Mouse (Mus musculus) olfactory bulb, adult 2 months (tissue): Measurements from ENCODE around the gene Capns2. TPM values are rescaled to one million over a fixed set of nuclear protein-coding genes. Genes with fewer than 3 reads are reported as not detected.
"Not testable (repeated sequence)": the region's sequence is repeated elsewhere in the genome, so short reads cannot be mapped to it uniquely, and the experiment has no call there.

ENCODE experiments used
- H3K27ac ChIP-seq: fragments of 200-500 bp; 2 replicates; pipeline ENCODE4 v1.5.1; 2012; ENCODE audit warnings: low read depth, low read length; ENCODE audit not compliant: insufficient read depth
- H3K4me1 ChIP-seq: fragments of 200-500 bp; 2 replicates; pipeline ENCODE4 v1.6.1; 2012; ENCODE audit warnings: low read length; ENCODE audit not compliant: control insufficient read depth, insufficient read depth
- H3K4me3 ChIP-seq: fragments of 200-500 bp; 2 replicates; pipeline ENCODE4 v1.5.1; 2012; ENCODE audit warnings: mild to moderate bottlenecking, low read depth, low read length, moderate library complexity; ENCODE audit not compliant: insufficient read depth
- CTCF ChIP-seq: fragments of 200-500 bp; IDR thresholded peaks from 2 replicates; pipeline ENCODE4 v1.5.1; 2012; ENCODE audit warnings: low read depth, mild to moderate bottlenecking, low read length, moderate library complexity; ENCODE audit not compliant: insufficient read depth
- POLR2A ChIP-seq: fragments of 200-500 bp; IDR thresholded peaks from 2 replicates; pipeline ENCODE4 v1.6.1; 2012; ENCODE audit warnings: mild to moderate bottlenecking, low read depth, low read length, moderate library complexity; ENCODE audit not compliant: insufficient read depth
- WGBS: fragments of 180-500 bp; shearing (Covaris S2); methylation state at CpG from one replicate; pipeline ENCODE4 v1.1.7; 2018; 5-methylcytosine and 5-hydroxymethylcytosine counted together
- polyA plus RNA-seq: library from polyadenylated mRNA; stranded (reverse); fragments of >200 nt; gene quantifications from 2 replicates; pipeline ENCODE4 v1.2.4, GENCODE M21; 2012; ENCODE audit warnings: low replicate concordance; ENCODE audit not compliant: missing spikeins, insufficient read depth, insufficient read length

Capns2 gene
- polyA plus RNA-seq, 1 experiment, result not detected

DNA sequence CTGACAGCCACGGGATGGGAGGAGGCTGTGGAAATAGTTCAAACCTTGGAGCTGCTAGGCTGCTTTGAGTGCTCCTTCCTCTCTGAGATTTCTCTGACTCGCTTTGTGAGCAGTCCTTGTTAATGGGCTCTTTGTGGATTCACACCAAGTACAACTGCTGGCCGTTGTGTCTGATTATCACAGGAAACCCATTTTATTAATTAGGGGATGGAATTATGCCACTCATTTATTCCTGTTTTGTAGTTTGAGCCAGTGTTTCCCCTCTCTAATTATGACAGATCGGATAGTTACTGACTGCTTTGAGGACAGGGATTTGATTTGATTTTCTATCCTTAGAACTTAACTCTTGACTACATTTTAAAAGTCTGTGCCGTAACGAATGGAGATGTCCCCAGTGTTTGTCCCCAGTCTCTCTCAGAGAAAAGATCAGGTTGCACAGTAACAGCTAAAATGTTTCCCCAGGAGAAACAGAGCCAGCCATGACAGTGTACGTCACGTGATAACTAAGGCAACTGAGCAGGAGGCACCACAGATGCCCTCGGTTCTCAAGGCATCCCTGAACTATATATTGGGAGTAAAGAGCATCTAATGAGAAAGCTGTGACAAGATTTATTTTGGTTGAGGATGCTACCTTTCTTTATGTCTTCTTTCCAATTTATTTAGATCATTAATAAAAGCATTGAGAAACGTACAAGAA lies 29.0 kb upstream of the Capns2 start:
- TF ChIP-seq CTCF (no peak), POLR2A (no peak)
- Histone ChIP-seq H3K27ac (no peak overlapping the region), H3K4me1 (no peaks in the 10 kb centered on the region), H3K4me3 (no peak overlapping the region)
- WGBS, result 62% methylated on average over 10 of the region's 10 CpGs

GRCm38 (mm10) chr8:92875795-92876194 lies 25.4 kb upstream of the Capns2 start:
- H3K4me1 ChIP-seq, result no peaks in the 10 kb centered on the region
- TF ChIP-seq POLR2A (no peak), CTCF (no peak)
- 68% methylated on average over 10 of the region's 10 CpGs for WGBS
- H3K27ac ChIP-seq, result no peak overlapping the region
- H3K4me3 ChIP-seq, result no peak overlapping the region

GRCm38 (mm10) chr8:92881247-92881646 lies 20.0 kb upstream of the Capns2 start:
- Histone ChIP-seq H3K27ac (no peak overlapping the region), H3K4me3 (no peak overlapping the region), H3K4me1 (no peaks in the 10 kb centered on the region)
- TF ChIP-seq CTCF (no peak), POLR2A (no peak)
- 59% methylated on average over 4 of the region's 4 CpGs for WGBS

- no peak overlapping the region for H3K27ac ChIP-seq
- no peaks in the 10 kb centered on the region for H3K4me1 ChIP-seq
- WGBS, result 68% methylated on average over 2 of the region's 2 CpGs
- TF ChIP-seq POLR2A (no peak), CTCF (no peak)
- H3K4me3 ChIP-seq, result no peak overlapping the region
Measured at GRCm38 (mm10) chr8:92883771-92884170, 17.4 kb upstream of the Capns2 start.

DNA sequence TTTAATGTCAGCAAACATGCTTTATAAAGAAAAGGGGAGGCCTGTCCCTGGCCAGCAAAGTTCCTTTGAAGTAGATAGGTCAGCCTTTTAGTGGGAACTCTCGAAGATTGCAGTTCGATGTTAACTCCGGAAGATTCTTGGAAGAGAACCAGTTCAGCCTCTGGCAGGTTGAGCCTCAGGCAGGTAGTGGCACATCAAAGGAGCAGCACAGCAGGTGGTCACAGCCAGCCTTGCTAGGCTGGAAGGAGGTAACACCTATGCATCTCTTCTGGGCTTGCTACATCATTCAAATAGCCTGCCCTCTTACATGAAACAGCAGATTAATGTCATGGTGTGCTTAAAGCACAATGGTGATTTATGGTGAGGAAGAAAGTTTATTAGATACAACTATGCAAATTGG lies 9.0 kb upstream of the Capns2 start:
- WGBS, result 91% methylated on average over 3 of the region's 3 CpGs
- H3K4me1 ChIP-seq, H3K27ac ChIP-seq, H3K4me3 ChIP-seq: not testable (repeated sequence)

DNA sequence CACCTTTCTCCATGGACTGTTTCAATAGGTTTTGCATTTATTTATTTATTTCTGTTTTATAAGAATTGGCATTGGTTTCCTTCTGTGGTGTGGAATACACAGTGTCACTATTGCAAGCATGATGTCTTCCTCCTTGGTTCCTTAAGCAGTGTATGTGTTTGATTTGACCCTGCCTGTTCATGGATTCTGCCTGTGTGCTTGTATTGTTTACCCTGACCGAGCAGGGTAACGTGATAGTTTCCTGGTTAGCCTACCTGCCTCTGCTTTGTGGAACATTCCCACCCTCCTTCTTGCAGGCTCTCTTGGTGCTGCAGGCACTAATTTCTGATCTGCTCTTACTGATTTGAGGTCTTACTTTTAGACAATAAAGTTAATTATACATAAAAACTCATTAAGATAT lies 7.3 kb upstream of the Capns2 start:
- Histone ChIP-seq H3K4me3 (no peak overlapping the region), H3K27ac (no peak overlapping the region), H3K4me1 (no peaks in the 10 kb centered on the region)
- TF ChIP-seq POLR2A (no peak), CTCF (no peak)
- 94% methylated on average over 2 of the region's 2 CpGs for whole genome bisulfite sequencing

GRCm38 (mm10) chr8:92895053-92895452 lies 6.2 kb upstream of the Capns2 start:
- Histone ChIP-seq H3K27ac (no peak overlapping the region), H3K4me1 (no peaks in the 10 kb centered on the region), H3K4me3 (no peak overlapping the region)
- WGBS, result 94% methylated on average over 7 of the region's 7 CpGs
- TF ChIP-seq POLR2A (no peak), CTCF (no peak)

DNA sequence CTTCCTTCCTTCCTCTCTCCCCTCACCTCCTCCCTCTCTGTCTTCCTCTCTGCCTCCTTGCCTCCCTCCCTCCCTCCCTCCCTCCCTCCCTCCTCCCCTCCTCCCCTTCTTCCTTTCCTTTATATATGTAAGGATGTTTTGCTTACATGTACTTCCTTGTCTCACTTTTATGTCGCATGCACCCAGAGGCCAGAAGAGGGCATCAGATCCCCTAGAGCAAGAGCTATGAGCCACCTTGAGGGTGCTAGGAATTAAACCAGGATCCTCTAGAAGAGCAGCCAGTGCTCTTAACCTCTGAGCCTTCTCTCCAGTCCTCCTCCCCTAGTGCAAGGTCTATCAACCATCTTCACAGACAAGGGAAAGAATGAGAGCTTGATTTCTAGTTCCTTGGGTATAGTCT lies 5.2 kb upstream of the Capns2 start:
- WGBS, result 82% methylated on average over 1 of the region's 1 CpGs
- no peak overlapping the region for H3K27ac ChIP-seq
- no peak overlapping the region for H3K4me3 ChIP-seq
- H3K4me1 ChIP-seq, result no peaks in the 10 kb centered on the region
- no peak for TF ChIP-seq CTCF
- TF ChIP-seq POLR2A, result no peak

GRCm38 (mm10) chr8:92896611-92897010 lies 4.6 kb upstream of the Capns2 start:
- 79% methylated on average over 5 of the region's 5 CpGs for WGBS
- no peaks in the 10 kb centered on the region for H3K4me1 ChIP-seq
- no peak overlapping the region for H3K4me3 ChIP-seq
- H3K27ac ChIP-seq, result no peak overlapping the region
- TF ChIP-seq CTCF (no peak), POLR2A (no peak)

DNA sequence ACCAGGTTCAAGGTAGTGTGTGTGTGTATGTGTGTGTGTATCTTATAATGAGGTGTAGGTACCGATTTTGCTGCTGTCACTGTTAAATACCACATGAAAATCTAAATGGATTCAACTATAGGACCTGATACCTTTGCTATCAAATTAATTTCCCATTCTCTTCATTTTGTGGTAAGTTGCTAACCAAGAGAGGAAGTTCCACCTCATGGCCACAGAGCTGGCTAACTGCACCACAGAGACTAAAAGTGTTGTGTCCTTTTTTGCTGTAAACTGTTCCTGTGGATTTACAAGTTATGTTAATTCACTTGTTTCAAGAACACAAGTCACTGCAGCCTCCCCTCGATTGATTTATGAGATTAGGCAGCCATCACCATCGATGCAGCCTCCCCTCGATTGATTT lies 3.4 kb upstream of the Capns2 start:
- 90% methylated on average over 4 of the region's 4 CpGs for WGBS
- H3K27ac ChIP-seq, result no peak overlapping the region

More for the DNA sequence above, 3.4 kb upstream of the Capns2 start:
- TF ChIP-seq POLR2A (no peak), CTCF (no peak)
- H3K4me3 ChIP-seq, result no peak overlapping the region
- no peaks in the 10 kb centered on the region for H3K4me1 ChIP-seq
